Mouse (Mus musculus): Measurements from ENCODE around the gene Ccnb1ip1. TPM values are rescaled to one million over a fixed set of nuclear protein-coding genes. Genes with fewer than 3 reads are reported as not detected.
"Not testable (repeated sequence)": the region's sequence is repeated elsewhere in the genome, so short reads cannot be mapped to it uniquely, and the experiment has no call there.

Gene Ccnb1ip1
- not detected for total RNA-seq (2021)
- long read RNA-seq, experiment 1 = 0 reads
- long read RNA-seq, experiment 2 = 0 reads

- peak within 1 kb of the TSS; percentile 79 for H3K27ac ChIP-seq
- H3K4me3 ChIP-seq = peak within 1 kb of the TSS; percentile 64
- peak; percentile 96 to 99 for DNase-seq (ENCODE audit: low spot score in 2 of 2)
- no peak for TF ChIP-seq CTCF (conservative IDR thresholded peaks at IDR 0.05)
These were observed at the start of gene Ccnb1ip1, which contains the start of gene Parp2 for GRCm38 (mm10) chr14:50807487-50808072. Gene Ccnb1ip1, minus strand, starts transcription at chr14:50807732. Gene Parp2, plus strand, starts transcription at chr14:50807841.

- no peak for DNase-seq (ENCODE audit: low spot score in 2 of 2)
- no peak for TF ChIP-seq CTCF (conservative IDR thresholded peaks at IDR 0.05)
- Histone ChIP-seq H3K4me3 (no peak overlapping the region), H3K27ac (no peak overlapping the region)
These were observed 48.3 kb upstream of the Ccnb1ip1 start for GRCm38 (mm10) chr14:50855788-50856187.

DNA sequence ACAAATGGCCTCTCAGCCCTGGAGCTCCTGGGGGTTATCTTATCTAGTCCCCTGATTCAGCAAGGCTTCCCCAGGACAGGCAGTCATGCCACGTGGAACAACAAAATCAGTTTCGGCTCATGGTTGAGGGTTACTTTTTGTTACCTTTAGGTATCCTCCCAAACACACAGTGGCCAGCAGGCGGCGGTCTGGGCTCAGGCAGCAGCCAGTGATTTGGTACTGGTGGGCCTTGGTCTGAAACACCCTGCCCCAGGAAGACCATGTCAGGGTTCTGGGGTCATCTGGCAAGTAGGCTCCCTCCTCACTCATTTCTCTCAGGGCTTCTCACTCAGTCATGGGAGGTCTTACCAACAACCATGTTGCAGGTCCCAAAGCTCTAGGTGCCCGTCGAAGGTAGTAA lies 29.7 kb upstream of the Ccnb1ip1 start:
- peak; percentile 54 for TF ChIP-seq CTCF (conservative IDR thresholded peaks at IDR 0.05)
- H3K4me3 ChIP-seq = no peak overlapping the region
- no peak for DNase-seq (ENCODE audit: low spot score in 2 of 2)
- no peak overlapping the region for H3K27ac ChIP-seq

GRCm38 (mm10) chr14:50834435-50834834 lies 26.9 kb upstream of the Ccnb1ip1 start:
- DNase-seq (ENCODE audit: low spot score in 2 of 2) = no peak
- Histone ChIP-seq H3K27ac (no peak overlapping the region), H3K4me3 (no peak overlapping the region)
- no peak for TF ChIP-seq CTCF (conservative IDR thresholded peaks at IDR 0.05)

DNA sequence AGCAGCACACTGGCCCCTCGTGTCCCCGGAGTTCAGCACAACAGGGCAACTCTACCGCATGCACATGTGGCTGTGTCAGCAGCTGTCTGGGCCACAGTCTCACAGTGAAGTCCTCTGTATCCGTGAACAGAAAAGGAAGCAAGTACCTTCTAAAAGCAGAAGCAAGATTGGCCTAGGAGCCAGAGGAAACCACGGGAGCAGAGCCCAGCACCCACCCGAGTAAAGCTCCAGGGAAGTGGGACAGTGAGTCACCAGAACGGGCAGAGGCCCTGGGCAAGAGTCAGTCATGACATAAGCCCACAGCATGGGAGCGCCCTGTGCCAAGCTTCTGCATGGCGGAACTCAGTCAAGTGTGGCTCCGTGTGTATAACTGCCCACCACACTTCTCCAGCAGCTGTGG lies 26.4 kb upstream of the Ccnb1ip1 start:
- DNase-seq (ENCODE audit: low spot score in 2 of 2) = no peak
- Histone ChIP-seq H3K27ac (no peak overlapping the region), H3K4me3 (no peak overlapping the region)
- TF ChIP-seq CTCF (conservative IDR thresholded peaks at IDR 0.05) = no peak

DNA sequence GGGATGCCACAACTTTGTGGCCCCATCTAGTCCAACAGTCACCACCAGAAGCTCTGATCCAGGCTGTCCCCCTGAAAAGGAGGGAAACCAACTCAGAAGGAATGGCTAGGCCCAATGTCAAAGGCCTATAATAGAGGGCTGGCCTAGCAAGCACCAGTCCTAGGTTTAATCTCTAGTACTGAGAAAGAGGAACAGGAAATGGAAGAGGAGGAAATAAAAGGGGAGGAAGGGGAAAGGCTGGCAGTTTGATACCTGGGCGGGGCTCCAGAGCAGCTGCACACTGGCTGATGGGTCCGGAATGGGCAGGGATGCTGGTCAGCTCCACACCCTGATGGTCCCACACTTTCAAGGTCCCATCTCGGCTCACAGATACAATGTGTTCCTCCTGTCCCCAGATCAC lies 22.3 kb upstream of the Ccnb1ip1 start:
- Histone ChIP-seq H3K27ac (no peak overlapping the region), H3K4me3 (no peak overlapping the region)
- DNase-seq (ENCODE audit: low spot score in 2 of 2) = no peak
- no peak for TF ChIP-seq CTCF (conservative IDR thresholded peaks at IDR 0.05)

DNA sequence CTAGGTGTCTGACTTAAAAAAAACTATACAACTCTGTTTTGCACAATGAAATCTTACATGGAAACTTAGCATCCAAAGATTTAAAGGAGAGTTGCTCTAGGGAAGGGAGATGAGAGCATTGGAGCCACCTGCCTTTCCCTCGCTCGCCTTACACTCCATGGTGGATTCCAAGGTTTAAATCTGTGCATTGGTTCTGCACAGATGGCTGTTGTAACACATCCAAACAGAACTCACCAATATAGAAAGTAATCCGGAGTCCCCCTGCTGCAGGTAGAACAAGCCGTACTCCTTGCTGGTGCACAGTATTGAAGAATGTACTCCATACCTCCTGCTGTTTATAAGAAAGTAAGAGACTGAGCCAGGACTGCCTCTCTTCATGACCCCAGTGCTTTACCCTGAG lies 19.0 kb upstream of the Ccnb1ip1 start:
- TF ChIP-seq CTCF (conservative IDR thresholded peaks at IDR 0.05) = no peak
- Histone ChIP-seq H3K27ac (no peak overlapping the region), H3K4me3 (no peak overlapping the region)
- DNase-seq (ENCODE audit: low spot score in 2 of 2) = peak in 1 of 2 experiments; percentile 21

DNA sequence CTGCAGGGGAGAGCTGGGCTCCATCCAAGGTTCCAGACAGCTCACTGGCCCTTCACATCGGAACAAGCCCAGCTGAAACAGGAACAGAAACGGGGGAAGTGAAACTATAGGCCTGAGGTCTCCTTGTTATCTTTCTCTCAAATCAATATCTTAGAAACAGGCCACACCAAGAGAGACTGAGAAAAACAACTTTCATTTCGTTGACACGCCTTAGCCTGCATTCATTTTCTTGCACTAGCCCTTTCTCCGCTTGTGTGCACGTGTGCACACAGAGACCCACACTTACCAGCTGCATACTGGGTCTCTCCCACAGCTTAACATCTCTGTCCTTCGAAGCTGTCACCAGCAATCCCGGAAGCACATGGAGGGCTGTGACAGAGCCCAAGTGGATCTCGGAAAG lies 16.7 kb upstream of the Ccnb1ip1 start:
- H3K27ac ChIP-seq = no peak overlapping the region
- H3K4me3 ChIP-seq = no peak overlapping the region
- no peak for DNase-seq (ENCODE audit: low spot score in 2 of 2)
- TF ChIP-seq CTCF (conservative IDR thresholded peaks at IDR 0.05) = no peak

DNA sequence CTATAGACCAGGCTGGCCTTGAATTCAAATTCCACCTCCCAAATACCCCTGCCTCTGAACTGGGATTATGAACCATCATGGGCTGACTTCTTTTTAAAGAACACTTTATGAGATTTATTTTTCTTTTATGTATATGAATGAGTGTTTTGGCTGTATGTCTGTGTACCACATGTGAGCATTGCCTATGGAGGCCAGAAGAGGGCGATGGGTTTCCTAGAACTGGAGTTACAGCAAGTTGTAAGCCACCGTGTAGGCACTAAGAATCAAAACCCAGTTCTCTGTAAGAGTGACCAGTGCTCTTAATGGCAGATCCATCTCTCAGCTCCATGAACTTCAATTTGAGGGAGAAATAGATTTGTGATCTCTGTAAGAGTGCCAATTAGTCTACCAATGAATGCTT lies 15.7 kb upstream of the Ccnb1ip1 start:
- TF ChIP-seq CTCF (conservative IDR thresholded peaks at IDR 0.05) = peak; percentile 31
- Histone ChIP-seq H3K27ac (no peak overlapping the region), H3K4me3 (no peak overlapping the region)
- DNase-seq (ENCODE audit: low spot score in 2 of 2) = no peak

DNA sequence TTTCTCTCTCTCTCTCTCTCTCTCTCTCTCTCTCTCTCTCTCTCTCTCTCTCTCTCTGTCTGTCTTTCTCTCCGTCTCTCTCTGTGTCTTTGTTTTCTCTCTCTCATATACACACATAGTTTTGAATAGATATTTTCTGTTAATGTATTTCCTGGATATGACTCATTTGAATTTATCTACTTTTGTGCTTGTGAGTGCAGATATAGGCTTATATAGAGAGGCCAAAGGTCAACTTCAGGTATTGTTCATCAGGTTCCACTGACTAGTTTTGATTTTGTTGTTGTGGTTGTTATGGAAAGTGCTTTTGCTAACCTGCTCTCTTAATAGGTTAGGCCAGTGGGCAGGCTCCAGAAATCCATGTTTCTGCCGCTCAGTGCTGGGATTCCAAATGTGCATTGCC lies 5.5 kb upstream of the Ccnb1ip1 start:
- DNase-seq (ENCODE audit: low spot score in 2 of 2) = no peak
- no peak overlapping the region for H3K4me3 ChIP-seq
- H3K27ac ChIP-seq = no peak overlapping the region
- TF ChIP-seq CTCF (conservative IDR thresholded peaks at IDR 0.05) = no peak

DNA sequence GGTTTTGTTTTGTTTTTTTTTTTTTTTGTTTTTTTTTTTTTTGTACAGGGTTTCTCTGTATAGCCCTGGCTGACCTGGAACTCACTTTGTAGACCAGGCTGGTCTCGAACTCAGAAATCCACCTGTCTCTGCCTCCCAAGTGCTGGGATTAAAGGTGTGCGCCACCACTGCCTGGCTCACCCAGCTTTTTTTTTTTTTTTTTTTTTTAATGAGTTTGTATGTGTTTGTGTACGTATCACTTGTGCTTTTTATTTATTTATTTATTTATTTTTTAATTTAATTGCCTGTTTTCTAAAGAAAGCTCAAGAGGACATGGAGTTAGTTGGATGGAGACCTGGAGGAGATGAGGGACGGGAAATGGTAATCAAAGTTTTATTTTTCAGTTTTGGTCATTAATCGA lies 1.1 kb downstream of the Ccnb1ip1 start:
- peak overlapping the region; percentile 64; the same call in 1 of the 2 replicates for H3K4me3 ChIP-seq
- not testable (repeated sequence) for DNase-seq (ENCODE audit: low spot score in 2 of 2); H3K27ac ChIP-seq

GRCm38 (mm10) chr14:50804683-50805082 lies 2.8 kb downstream of the Ccnb1ip1 start:
- DNase-seq (ENCODE audit: low spot score in 2 of 2) = no peak

GRCm38 (mm10) chr14:50802843-50803562 lies 4.5 kb downstream of the Ccnb1ip1 start:
- DNase-seq (ENCODE audit: low spot score in 2 of 2) = no peak

More at GRCm38 (mm10) chr14:50804683-50805082, 2.8 kb downstream of the Ccnb1ip1 start:
- Histone ChIP-seq H3K27ac (no peak overlapping the region), H3K4me3 (no peak overlapping the region)
- no peak for TF ChIP-seq CTCF (conservative IDR thresholded peaks at IDR 0.05)

GRCm38 (mm10) chr14:50802441-50802840 lies 5.1 kb downstream of the Ccnb1ip1 start:
- Histone ChIP-seq H3K4me3 (no peak overlapping the region), H3K27ac (no peak overlapping the region)
- no peak for DNase-seq (ENCODE audit: low spot score in 2 of 2)
- no peak for TF ChIP-seq CTCF (conservative IDR thresholded peaks at IDR 0.05)

More at GRCm38 (mm10) chr14:50802843-50803562, 4.5 kb downstream of the Ccnb1ip1 start:
- peak; percentile 80 for TF ChIP-seq CTCF (conservative IDR thresholded peaks at IDR 0.05)
- Histone ChIP-seq H3K27ac (no peak overlapping the region), H3K4me3 (no peak overlapping the region)
